Mouse (Mus musculus): ENCODE measurements at regions not wholly inside any gene's neighbourhood (a gene's known extent, or its start where the extent isn't known, plus 50 kb on each side); places are given as distances from the start of the nearest gene placed in this dataset.
A peak's percentile ranks its signal among the peaks of the same experiment; 100 is the strongest.

DNA sequence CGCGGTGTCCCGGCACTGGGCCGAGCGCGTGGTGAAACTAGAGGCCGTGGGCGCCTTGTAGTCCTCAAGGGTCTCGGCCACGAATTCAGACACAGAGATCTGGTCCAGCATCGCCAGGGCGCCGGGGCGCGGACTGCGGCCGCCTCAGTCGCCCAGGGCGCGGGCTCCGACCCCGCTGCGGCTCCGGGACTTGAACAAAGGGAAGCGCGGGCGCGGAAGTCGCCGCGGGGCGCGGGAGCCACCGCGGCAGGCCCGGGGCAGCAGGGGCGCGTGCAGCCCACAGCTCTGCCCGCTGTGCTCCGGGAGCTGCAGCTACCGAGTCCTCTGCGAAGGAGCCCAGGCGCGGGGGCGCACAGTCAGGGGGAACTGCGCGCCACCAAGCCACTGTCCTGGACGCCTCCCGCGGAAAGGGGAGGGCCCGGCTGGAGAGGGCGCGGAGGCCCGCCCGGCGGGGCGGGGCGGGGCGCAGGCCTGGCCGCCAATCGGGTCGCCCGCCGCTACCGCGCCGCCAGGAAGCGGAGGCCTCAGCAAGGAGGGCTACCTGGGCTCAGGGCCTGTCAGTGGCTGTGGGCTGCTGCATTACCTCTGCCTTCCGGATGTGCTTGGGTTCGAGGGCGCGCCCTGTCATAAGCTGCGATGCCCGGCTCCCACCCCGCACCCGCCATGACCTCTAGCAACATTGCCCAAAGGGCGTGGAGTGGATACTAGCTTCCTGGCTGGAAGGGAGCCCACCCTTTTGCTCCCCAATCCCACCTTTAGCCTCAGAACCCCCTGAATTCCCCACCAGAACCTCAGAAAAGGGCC, 155.2 kb upstream of the 9030624G23Rik start:
- DNase-seq (ENCODE audit: low spot score in 2 of 2): peak; percentile 6 to 22

Measured in frontal cortex, postnatal 10 days (tissue).